Mouse (Mus musculus): ENCODE measurements around the gene Kbtbd13. TPM values are rescaled to one million over a fixed set of nuclear protein-coding genes. Genes with fewer than 3 reads are reported as not detected.

The Kbtbd13 gene
- polyA plus RNA-seq (2015; fragmentation: Nextera tagmentation; extraction: Ambion mirVana) = 0.97 and 1.3 TPM in 2 replicates

DNA sequence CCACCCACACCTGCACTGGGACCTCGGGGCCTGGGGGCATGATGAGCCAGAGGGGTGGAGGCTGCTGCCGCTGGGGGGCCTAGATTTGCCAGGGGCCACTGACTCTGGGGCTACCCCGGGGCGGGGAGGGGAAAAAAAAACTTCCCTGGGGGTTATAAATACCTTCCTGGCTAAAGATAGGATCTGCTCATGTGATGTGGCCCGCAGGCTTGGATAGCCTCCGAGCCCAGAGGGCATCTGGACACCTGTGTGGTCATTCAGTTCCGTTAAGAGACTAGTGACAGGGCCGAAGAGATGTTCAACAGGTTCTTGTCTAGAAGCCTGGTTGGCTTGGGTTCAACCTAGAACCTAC lies at the start of gene Kbtbd13:
Gene Kbtbd13 (minus strand): TSS at position 40 of the 352 bp plus-strand sequence.
- no peak for ATAC-seq (ENCODE audit: insufficient read depth, low FRiP score)
- Histone ChIP-seq H3K4me1 (ENCODE audit: control insufficient read depth, insufficient read depth, low read length) (peaks cover 12% of the 10 kb centered on the region), H3K27ac (ENCODE audit: low read length) (no peak within 1 kb of the TSS), H3K9ac (ENCODE audit: low read length) (peak within 1 kb of the TSS; percentile 70), H3K36me3 (ENCODE audit: control insufficient read depth, insufficient read depth, low read length) (no peaks in the 10 kb centered on the region), H3K27me3 (ENCODE audit: control insufficient read depth, insufficient read depth, low read length) (peaks cover 40% of the 10 kb centered on the region), H3K9me3 (replicated peaks; ENCODE audit: control insufficient read depth, low read length) (no peaks in the 10 kb centered on the region), H3K4me3 (replicated peaks; ENCODE audit: low read length) (peak within 1 kb of the TSS; percentile 50), H3K4me2 (ENCODE audit: low read depth, low read length) (peak within 1 kb of the TSS; percentile 65)
- 34% methylated on average over 8 of the region's 8 CpGs for WGBS

DNA sequence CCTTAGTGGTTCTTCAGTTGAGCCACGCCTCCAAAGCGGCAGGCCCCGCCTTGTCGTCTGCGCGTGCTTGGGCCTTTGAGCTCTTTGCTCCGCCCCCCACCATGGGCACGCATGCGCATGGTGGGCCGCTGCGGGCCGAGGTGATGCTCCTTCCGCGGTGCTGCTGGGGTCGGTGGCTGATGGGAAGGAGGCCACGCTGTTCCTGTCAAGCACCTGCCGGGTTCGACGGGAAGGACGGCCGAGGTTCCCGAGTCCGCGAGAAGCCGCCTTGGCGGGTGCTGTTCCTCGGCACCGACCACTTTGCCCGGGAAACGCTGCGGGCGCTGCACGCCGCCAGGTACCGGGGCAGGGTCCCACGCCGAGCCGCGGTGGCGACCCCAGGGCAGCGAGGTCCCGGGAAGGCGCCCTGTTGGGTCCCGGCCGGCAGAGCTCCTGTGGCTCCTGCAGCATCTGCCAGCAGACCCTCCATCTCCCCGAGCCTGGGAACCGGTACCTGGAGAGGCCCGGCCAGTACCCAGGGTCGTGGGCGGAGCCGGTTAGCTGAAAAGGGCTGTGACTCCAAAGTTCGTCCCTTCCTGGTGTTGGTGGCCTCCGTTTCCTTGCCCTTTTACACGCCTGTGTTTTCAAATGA lies 44.3 kb upstream of the Kbtbd13 start, which contains the start of gene Mtfmt:
Gene Mtfmt (plus strand): TSS at position 112 of the 631 bp plus-strand sequence.
- H3K4me1 ChIP-seq (ENCODE audit: control insufficient read depth, insufficient read depth, low read length) = peaks cover 4% of the 10 kb centered on the region
- peaks cover 5% of the 10 kb centered on the region; the same call in 1 of the 2 replicates for H3K36me3 ChIP-seq (ENCODE audit: control insufficient read depth, insufficient read depth, low read length)
- peak within 1 kb of the TSS; percentile 64 for H3K4me2 ChIP-seq (ENCODE audit: low read depth, low read length)
- no peaks in the 10 kb centered on the region for H3K27me3 ChIP-seq (ENCODE audit: control insufficient read depth, insufficient read depth, low read length)
- peak within 1 kb of the TSS; percentile 88 for H3K9ac ChIP-seq (ENCODE audit: low read length)
- no peak within 1 kb of the TSS for H3K27ac ChIP-seq (ENCODE audit: low read length)
- peak within 1 kb of the TSS; percentile 97 for H3K4me3 ChIP-seq (replicated peaks; ENCODE audit: low read length)
- peak; percentile 93 for ATAC-seq (ENCODE audit: insufficient read depth, low FRiP score)
- under 1% methylated on average over 54 of the region's 54 CpGs for WGBS
- no peaks in the 10 kb centered on the region for H3K9me3 ChIP-seq (replicated peaks; ENCODE audit: control insufficient read depth, low read length)

DNA sequence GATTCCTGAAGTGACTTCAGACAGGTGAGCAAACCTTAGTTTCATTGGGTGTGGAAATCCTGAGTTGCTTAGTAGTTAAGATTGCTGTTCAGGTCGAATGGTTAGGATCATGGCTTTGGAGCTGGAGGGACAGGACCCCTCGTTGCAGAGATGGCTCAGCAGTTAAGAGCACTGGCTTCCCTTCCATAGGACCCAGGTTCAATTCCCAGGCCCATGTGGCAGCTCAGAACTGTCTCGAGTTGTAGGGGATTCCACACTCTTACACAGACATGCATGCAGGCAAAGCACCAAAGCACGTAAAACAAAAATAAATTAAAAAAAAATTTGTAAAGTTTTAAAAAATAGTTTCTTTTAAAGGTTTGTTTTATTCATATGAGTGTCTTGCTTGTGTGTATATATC lies 43.8 kb upstream of the Kbtbd13 start:
- 71% methylated on average over 4 of the region's 4 CpGs for WGBS
- Histone ChIP-seq H3K27ac (ENCODE audit: low read length) (no peak overlapping the region), H3K27me3 (ENCODE audit: control insufficient read depth, insufficient read depth, low read length) (no peaks in the 10 kb centered on the region), H3K36me3 (ENCODE audit: control insufficient read depth, insufficient read depth, low read length) (no peaks in the 10 kb centered on the region), H3K4me2 (ENCODE audit: low read depth, low read length) (no peak overlapping the region), H3K9me3 (replicated peaks; ENCODE audit: control insufficient read depth, low read length) (no peaks in the 10 kb centered on the region), H3K4me1 (ENCODE audit: control insufficient read depth, insufficient read depth, low read length) (peaks cover 4% of the 10 kb centered on the region), H3K4me3 (replicated peaks; ENCODE audit: low read length) (no peak overlapping the region), H3K9ac (ENCODE audit: low read length) (no peak overlapping the region)
- no peak for ATAC-seq (ENCODE audit: insufficient read depth, low FRiP score)

DNA sequence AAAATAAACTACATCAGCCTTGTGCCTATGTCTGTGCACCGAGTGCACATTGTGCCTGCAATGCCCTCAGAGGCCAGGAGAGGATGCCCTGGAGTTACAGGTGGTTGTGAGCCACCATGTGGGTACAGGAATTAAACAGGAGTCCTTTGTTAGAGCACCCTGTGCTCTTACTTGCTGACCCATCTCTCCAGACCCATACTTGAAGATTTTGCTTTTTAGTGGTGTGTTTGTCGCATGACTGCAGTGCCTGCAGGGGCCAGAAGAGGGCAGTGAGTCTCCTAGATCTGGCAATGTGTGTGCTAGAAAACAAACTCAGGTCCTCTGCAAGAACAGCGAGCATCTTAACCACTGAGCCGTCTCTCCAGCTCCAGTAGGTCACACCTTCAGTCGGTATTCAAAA lies 42.7 kb upstream of the Kbtbd13 start:
- no peak for ATAC-seq (ENCODE audit: insufficient read depth, low FRiP score)
- Histone ChIP-seq H3K4me3 (replicated peaks; ENCODE audit: low read length) (no peak overlapping the region), H3K4me1 (ENCODE audit: control insufficient read depth, insufficient read depth, low read length) (peaks cover 4% of the 10 kb centered on the region), H3K27ac (ENCODE audit: low read length) (no peak overlapping the region), H3K4me2 (ENCODE audit: low read depth, low read length) (no peak overlapping the region), H3K36me3 (ENCODE audit: control insufficient read depth, insufficient read depth, low read length) (no peaks in the 10 kb centered on the region), H3K9ac (ENCODE audit: low read length) (no peak overlapping the region), H3K9me3 (replicated peaks; ENCODE audit: control insufficient read depth, low read length) (no peaks in the 10 kb centered on the region), H3K27me3 (ENCODE audit: control insufficient read depth, insufficient read depth, low read length) (no peaks in the 10 kb centered on the region)
- WGBS = 71% methylated on average over 5 of the region's 5 CpGs

DNA sequence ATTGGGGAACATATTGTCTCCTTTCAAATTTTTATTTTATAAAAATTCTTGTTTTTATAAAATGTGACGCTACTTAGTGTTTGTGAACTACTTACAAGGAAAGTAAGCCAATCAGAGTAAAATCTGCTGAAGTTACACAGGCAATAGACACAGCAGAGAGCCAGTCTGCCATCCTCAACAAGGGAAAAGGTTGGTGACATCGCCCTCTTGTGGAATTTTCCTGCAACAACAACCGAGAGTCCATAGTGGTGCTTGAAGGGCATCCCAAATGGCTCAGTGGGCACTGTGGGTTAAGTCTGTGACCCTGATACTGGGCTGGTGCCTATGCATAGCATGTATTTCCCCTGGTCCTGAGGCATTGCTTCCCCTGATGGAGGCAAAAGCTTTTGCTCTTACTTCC lies 40.8 kb upstream of the Kbtbd13 start:
- Histone ChIP-seq H3K27me3 (ENCODE audit: control insufficient read depth, insufficient read depth, low read length) (no peaks in the 10 kb centered on the region), H3K27ac (ENCODE audit: low read length) (no peak overlapping the region), H3K4me1 (ENCODE audit: control insufficient read depth, insufficient read depth, low read length) (peaks cover 4% of the 10 kb centered on the region), H3K36me3 (ENCODE audit: control insufficient read depth, insufficient read depth, low read length) (no peaks in the 10 kb centered on the region), H3K9me3 (replicated peaks; ENCODE audit: control insufficient read depth, low read length) (no peaks in the 10 kb centered on the region), H3K4me3 (replicated peaks; ENCODE audit: low read length) (no peak overlapping the region), H3K9ac (ENCODE audit: low read length) (no peak overlapping the region), H3K4me2 (ENCODE audit: low read depth, low read length) (no peak overlapping the region)
- 3% methylated on average over 3 of the region's 3 CpGs for WGBS
- peak; percentile 19; the same call in 1 of the 2 replicates for ATAC-seq (ENCODE audit: insufficient read depth, low FRiP score)

DNA sequence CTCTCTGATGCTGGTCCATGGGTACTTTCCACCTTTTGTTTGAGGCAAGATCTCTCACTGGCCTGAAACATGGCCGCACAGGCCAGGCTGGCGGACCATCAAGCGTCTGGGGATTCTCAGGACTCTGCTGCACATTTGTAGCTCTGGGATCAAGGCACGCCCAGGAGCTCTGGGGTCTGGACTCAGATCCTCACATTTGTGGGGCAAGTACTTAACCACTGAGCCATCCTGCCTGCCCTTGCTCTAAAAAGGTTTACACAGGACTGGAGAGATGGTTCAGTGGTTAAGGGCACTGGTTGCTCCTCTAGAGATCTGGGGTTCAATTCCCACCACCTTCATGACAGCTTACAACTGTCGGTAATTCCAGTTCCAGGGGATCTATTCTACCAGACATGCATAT lies 39.5 kb upstream of the Kbtbd13 start:
- no peak overlapping the region for H3K9ac ChIP-seq (ENCODE audit: low read length)
- no peaks in the 10 kb centered on the region for H3K27me3 ChIP-seq (ENCODE audit: control insufficient read depth, insufficient read depth, low read length)
- H3K4me1 ChIP-seq (ENCODE audit: control insufficient read depth, insufficient read depth, low read length) = no peaks in the 10 kb centered on the region
- 92% methylated on average over 5 of the region's 5 CpGs for WGBS
- no peak overlapping the region for H3K27ac ChIP-seq (ENCODE audit: low read length)
- H3K9me3 ChIP-seq (replicated peaks; ENCODE audit: control insufficient read depth, low read length) = no peaks in the 10 kb centered on the region
- no peak overlapping the region for H3K4me2 ChIP-seq (ENCODE audit: low read depth, low read length)
- no peaks in the 10 kb centered on the region for H3K36me3 ChIP-seq (ENCODE audit: control insufficient read depth, insufficient read depth, low read length)
- no peak overlapping the region for H3K4me3 ChIP-seq (replicated peaks; ENCODE audit: low read length)
- ATAC-seq (ENCODE audit: insufficient read depth, low FRiP score) = no peak

DNA sequence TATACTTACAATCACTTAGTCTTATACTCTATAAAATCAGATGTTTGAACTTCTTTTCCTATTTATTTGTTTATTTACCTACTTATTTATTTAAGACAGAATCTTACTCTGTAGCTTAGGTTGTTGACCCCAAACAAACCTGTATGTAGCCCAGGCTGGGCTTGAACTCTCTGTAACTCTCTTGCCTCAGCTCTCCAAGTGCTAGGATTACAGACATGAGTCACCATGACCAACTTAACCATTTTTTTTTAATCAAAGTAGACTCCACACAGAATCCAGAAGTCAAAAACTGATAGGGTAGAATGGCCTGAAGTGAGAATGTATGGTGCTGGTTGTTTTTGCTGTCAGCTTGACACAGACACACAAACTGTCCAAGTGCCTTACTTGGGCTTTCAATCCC lies 38.9 kb upstream of the Kbtbd13 start:
- no peaks in the 10 kb centered on the region for H3K27me3 ChIP-seq (ENCODE audit: control insufficient read depth, insufficient read depth, low read length)
- H3K4me3 ChIP-seq (replicated peaks; ENCODE audit: low read length) = no peak overlapping the region
- H3K9me3 ChIP-seq (replicated peaks; ENCODE audit: control insufficient read depth, low read length) = no peaks in the 10 kb centered on the region
- H3K4me1 ChIP-seq (ENCODE audit: control insufficient read depth, insufficient read depth, low read length) = no peaks in the 10 kb centered on the region
- H3K4me2 ChIP-seq (ENCODE audit: low read depth, low read length) = no peak overlapping the region
- H3K9ac ChIP-seq (ENCODE audit: low read length) = no peak overlapping the region
- no peaks in the 10 kb centered on the region for H3K36me3 ChIP-seq (ENCODE audit: control insufficient read depth, insufficient read depth, low read length)
- no peak overlapping the region for H3K27ac ChIP-seq (ENCODE audit: low read length)
- ATAC-seq (ENCODE audit: insufficient read depth, low FRiP score) = no peak

DNA sequence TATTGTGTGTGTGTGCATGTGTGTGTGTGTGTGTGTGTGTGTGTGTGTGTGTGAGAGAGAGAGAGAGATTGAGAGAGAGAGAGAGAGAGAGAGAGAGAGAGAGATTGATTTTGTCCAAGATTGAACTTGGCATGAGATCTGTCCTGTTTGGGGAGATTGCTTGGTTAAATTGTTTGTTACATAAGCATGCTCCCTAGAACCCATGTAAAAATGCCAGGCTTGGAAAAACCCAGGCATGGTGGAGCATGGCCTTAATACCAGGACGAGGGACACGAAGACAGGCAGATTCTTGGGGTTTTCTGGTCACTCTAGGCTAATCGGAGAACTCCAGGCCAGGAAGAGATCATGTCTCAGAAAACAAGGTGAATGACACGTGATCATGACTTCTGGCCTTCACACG lies 36.6 kb upstream of the Kbtbd13 start:
- Histone ChIP-seq H3K9me3 (replicated peaks; ENCODE audit: control insufficient read depth, low read length) (no peaks in the 10 kb centered on the region), H3K4me1 (ENCODE audit: control insufficient read depth, insufficient read depth, low read length) (no peaks in the 10 kb centered on the region), H3K27me3 (ENCODE audit: control insufficient read depth, insufficient read depth, low read length) (no peaks in the 10 kb centered on the region), H3K27ac (ENCODE audit: low read length) (no peak overlapping the region), H3K9ac (ENCODE audit: low read length) (no peak overlapping the region), H3K4me3 (replicated peaks; ENCODE audit: low read length) (no peak overlapping the region), H3K36me3 (ENCODE audit: control insufficient read depth, insufficient read depth, low read length) (no peaks in the 10 kb centered on the region), H3K4me2 (ENCODE audit: low read depth, low read length) (no peak overlapping the region)
- WGBS = 84% methylated on average over 5 of the region's 5 CpGs
- no peak for ATAC-seq (ENCODE audit: insufficient read depth, low FRiP score)

DNA sequence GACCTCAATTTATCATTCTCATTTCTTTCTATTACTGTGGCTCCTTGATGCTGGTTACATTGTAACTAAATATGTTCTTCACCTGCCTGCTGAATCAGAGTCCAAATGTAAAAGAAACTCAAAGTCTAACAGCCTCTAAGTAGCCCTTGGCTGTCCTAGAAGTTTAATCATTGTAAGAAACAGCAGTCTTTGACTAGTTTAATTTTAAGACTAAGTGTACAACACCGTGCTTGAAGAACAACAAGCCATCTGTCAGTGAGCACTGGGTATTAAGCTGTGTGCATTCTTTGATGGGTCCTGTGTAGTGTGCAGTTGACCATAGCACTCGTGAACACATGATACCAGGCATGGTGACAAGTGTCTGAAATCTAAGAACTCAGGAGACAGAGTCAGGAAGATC lies 36.1 kb upstream of the Kbtbd13 start:
- ATAC-seq (ENCODE audit: insufficient read depth, low FRiP score) = no peak
- H3K4me3 ChIP-seq (replicated peaks; ENCODE audit: low read length) = no peak overlapping the region
- H3K36me3 ChIP-seq (ENCODE audit: control insufficient read depth, insufficient read depth, low read length) = no peaks in the 10 kb centered on the region
- 69% methylated on average over 2 of the region's 2 CpGs for WGBS
- no peaks in the 10 kb centered on the region for H3K27me3 ChIP-seq (ENCODE audit: control insufficient read depth, insufficient read depth, low read length)
- no peaks in the 10 kb centered on the region for H3K4me1 ChIP-seq (ENCODE audit: control insufficient read depth, insufficient read depth, low read length)
- H3K27ac ChIP-seq (ENCODE audit: low read length) = no peak overlapping the region
- no peak overlapping the region for H3K4me2 ChIP-seq (ENCODE audit: low read depth, low read length)
- H3K9ac ChIP-seq (ENCODE audit: low read length) = no peak overlapping the region
- H3K9me3 ChIP-seq (replicated peaks; ENCODE audit: control insufficient read depth, low read length) = no peaks in the 10 kb centered on the region

Data from stomach, embryonic 16.5 days (tissue).